Mouse (Mus musculus): ENCODE data around the gene Elmod3. TPM values are rescaled to one million over a fixed set of nuclear protein-coding genes. Genes with fewer than 3 reads are reported as not detected.

The Elmod3 gene
- polyA plus RNA-seq, 1 experiment from 2014 or later = 16.4 TPM

DNA sequence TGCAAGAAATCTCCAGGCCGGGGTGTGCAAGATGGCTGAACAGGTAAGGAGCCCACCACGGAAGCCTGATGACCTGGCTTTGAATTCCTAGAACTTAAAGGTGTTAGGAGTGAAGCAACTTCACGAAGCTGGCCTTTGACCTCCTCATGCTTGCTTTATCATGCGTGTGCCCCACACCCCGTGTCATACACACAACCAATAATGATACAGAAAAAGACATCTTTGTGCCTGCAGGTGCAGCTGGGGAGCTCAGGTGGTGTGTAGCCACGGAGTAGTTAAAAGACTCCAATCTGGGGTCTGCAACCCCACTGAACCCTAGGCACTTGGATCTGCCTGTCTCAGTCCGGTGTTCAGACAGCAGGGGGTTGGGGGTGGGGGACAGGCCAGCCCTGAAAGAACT, 32.7 kb downstream of the Elmod3 start:
- Histone ChIP-seq H3K9ac (no peak overlapping the region), H3K4me3 (no peak overlapping the region), H3K27me3 (no peaks in the 10 kb centered on the region), H3K36me3 (0 out of 2 replicates have a peak, but pooled peaks cover 5% of the 10 kb centered on the region), H3K4me1 (peaks cover 13% of the 10 kb centered on the region), H3K9me3 (no peaks in the 10 kb centered on the region), H3K27ac (no peak overlapping the region), H3K4me2 (replicated peaks) (no peak overlapping the region)
- WGBS = 74% methylated on average over 7 of the region's 7 CpGs
- ATAC-seq (ENCODE audit: insufficient number of reproducible peaks, insufficient read depth, low FRiP score, low TSS enrichment) = no peak

DNA sequence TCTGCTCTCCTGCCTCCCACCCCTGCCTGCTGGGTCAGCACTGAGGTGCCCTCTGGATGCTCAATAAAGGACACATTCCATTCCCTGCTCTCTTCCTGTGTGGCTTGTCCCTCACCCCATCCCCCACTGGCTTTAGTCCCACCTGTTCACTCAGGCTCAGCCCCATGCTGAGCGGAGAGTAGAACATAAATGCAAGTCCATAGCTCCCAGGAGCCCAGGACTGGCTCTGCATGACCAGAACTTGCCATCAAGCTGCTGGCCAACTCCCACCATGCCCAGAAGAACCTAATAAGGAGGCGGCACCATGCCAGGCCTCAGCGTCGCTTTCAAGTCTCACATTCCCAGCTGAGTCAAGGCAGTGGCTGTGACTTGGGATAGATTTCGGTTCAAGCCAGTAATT, 35.3 kb downstream of the Elmod3 start:
- Histone ChIP-seq H3K9me3 (no peaks in the 10 kb centered on the region), H3K4me1 (peaks cover 13% of the 10 kb centered on the region), H3K36me3 (no peaks in the 10 kb centered on the region), H3K27ac (no peak overlapping the region), H3K4me2 (replicated peaks) (no peak overlapping the region), H3K9ac (no peak overlapping the region), H3K27me3 (no peaks in the 10 kb centered on the region), H3K4me3 (no peak overlapping the region)
- no peak for ATAC-seq (ENCODE audit: insufficient number of reproducible peaks, insufficient read depth, low FRiP score, low TSS enrichment)
- 52% methylated on average over 5 of the region's 5 CpGs for WGBS

DNA sequence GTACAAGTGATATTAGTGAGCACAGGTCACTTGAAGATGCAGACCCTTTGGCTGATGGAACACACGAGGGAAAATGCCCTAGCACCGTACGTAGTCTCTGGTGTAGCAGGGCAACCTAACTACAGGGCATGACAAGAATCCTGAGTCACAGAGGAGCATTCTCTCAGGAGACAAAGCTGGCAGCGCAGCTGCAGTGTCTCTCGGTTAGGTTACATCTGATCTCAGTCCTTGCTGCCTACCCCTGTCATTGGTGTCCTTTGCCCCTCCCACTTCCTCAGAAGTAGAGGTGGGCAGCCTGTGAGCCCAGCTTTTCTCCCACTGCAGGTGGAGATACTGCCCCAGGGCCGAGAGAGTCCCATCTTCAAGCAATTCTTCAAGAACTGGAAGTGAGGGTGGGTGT, 35.7 kb downstream of the Elmod3 start:
- Histone ChIP-seq H3K9ac (no peak overlapping the region), H3K27ac (no peak overlapping the region), H3K36me3 (no peaks in the 10 kb centered on the region), H3K9me3 (no peaks in the 10 kb centered on the region), H3K4me2 (replicated peaks) (no peak overlapping the region), H3K4me3 (no peak overlapping the region), H3K4me1 (peaks cover 13% of the 10 kb centered on the region), H3K27me3 (no peaks in the 10 kb centered on the region)
- ATAC-seq (ENCODE audit: insufficient number of reproducible peaks, insufficient read depth, low FRiP score, low TSS enrichment) = no peak
- 37% methylated on average over 6 of the region's 6 CpGs for WGBS

DNA sequence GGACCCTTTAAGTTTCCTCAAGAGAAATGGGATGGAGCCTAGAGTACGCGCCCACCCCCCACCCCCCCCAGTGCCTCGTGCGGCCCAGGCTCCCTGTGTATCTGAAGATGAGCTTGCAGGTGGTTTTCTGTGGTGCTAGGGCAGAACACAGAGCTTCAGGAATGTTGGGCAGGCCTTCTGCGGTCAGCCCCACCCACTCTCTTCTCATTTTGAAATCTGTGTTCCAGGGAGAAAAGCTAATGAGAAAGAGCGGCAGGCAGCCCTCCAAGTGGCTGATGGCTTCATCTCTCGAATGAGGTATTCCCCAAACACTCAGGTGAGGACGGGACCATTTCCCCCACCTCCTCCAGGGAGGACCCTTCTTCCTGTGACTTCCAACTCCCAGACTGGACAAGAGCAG, 37.4 kb downstream of the Elmod3 start:
- H3K27ac ChIP-seq = no peak overlapping the region

DNA sequence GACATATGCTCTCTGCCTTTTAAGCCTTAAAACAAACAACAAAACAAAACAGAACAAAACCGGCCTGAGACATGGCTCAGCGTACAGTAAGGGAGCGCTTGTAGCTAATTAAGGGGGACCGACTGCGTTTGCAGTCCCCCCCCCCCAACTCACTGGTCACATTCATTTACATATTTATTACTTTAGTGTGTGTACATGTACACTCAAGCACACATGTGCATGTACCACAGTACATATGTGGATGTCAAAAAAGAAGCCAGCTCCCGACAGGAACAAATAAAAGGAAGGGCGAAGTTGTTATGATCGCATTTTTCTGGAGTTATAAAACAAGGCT, 45.2 kb downstream of the Elmod3 start:
- Histone ChIP-seq H3K4me2 (replicated peaks) (peak overlapping the region; percentile 57), H3K9ac (peak overlapping the region; percentile 42), H3K27ac (peak overlapping the region; percentile 93), H3K4me3 (peak overlapping the region; percentile 35), H3K27me3 (no peaks in the 10 kb centered on the region), H3K4me1 (peaks cover 21% of the 10 kb centered on the region), H3K9me3 (no peaks in the 10 kb centered on the region), H3K36me3 (no peaks in the 10 kb centered on the region)
- peak; percentile 26; the same call in 1 of the 2 replicates for ATAC-seq (ENCODE audit: insufficient number of reproducible peaks, insufficient read depth, low FRiP score, low TSS enrichment)
- 14% methylated on average over 8 of the region's 8 CpGs for WGBS

More for the DNA sequence above, 37.4 kb downstream of the Elmod3 start:
- Histone ChIP-seq H3K4me1 (peaks cover 11% of the 10 kb centered on the region), H3K27me3 (no peaks in the 10 kb centered on the region), H3K4me3 (no peak overlapping the region), H3K9ac (no peak overlapping the region), H3K9me3 (no peaks in the 10 kb centered on the region), H3K36me3 (no peaks in the 10 kb centered on the region), H3K4me2 (replicated peaks) (no peak overlapping the region)
- WGBS = 71% methylated on average over 8 of the region's 8 CpGs
- no peak for ATAC-seq (ENCODE audit: insufficient number of reproducible peaks, insufficient read depth, low FRiP score, low TSS enrichment)

DNA sequence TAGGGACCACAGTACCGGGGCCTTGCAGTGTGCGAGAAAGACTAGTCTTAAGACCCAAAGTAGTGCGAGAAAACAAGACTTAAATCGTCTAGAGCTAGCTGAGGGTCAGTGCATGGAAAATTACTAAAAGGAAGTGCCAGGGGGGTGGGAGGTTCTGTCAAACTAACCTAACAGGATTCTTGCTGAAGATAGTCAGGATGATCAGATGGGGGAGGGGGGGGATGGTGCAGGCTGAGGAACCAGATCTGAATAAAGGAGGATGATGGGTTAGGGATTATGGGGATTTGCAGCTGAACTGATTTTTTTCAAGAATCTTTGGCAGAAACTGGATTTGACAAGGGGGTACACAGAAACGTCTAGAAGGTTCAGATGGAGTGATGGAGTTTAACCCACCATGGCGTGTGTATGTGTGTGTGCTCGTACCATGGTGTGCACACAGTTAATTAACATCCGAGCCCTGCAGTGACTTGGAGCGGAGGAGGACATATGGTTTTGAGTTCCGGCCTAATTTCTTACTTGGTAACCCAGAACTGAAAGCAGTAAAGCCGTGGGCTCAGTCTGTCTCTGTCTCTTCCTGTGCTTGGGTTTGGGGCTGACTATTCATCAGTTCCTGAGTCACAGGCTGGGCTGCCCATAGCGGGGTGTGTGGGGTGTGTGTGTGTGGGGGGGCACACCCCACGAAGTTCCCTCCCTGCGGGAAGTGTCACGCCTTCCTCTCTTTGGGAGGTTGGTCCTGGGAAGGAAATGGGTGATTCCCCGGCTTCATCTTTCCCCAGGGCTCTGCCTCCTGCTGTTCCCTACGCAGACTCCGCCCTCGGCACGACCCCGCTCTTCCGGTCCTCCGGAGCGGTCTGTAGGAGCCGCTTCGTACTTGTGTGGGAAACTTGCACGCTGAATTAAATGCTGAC, 45.8 kb downstream of the Elmod3 start:
- Histone ChIP-seq H3K9ac (peak overlapping the region; percentile 42), H3K4me1 (peaks cover 21% of the 10 kb centered on the region), H3K9me3 (no peaks in the 10 kb centered on the region), H3K27ac (peak overlapping the region; percentile 93), H3K27me3 (no peaks in the 10 kb centered on the region), H3K4me2 (replicated peaks) (peak overlapping the region; percentile 57), H3K4me3 (peak overlapping the region; percentile 35), H3K36me3 (no peaks in the 10 kb centered on the region)
- WGBS = 9% methylated on average over 27 of the region's 27 CpGs
- peak; percentile 82 for ATAC-seq (ENCODE audit: insufficient number of reproducible peaks, insufficient read depth, low FRiP score, low TSS enrichment)

DNA sequence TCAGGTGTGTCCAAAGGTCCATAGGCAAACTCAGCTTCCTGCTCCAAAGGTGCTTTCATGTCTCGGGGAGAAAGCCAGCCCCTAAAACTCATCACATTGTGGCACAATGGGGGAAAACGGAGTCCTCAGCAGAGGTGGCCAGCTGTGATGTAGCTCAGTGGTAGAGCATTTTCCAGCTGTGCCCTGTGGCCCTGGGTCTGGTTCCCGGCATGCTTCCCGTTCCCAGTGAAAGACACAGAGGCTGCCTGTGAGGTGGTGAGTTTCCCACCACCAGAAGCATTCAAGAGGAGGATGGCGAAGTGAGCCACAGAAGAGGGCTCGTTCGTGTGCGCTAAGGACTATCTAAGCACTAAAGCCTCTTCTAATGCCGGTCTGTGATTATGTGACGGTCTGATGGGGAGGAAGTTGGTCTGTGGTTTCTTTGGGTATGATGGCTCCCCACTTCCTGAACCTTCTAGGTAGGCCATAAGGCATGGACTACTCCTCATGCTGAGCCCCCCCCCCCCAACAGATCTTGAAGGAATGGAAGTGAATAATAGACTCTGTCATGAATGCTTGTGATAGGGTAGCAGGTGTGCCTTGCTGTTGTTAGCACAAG, 47.6 kb downstream of the Elmod3 start:
- Histone ChIP-seq H3K9me3 (no peaks in the 10 kb centered on the region), H3K4me1 (peaks cover 21% of the 10 kb centered on the region), H3K36me3 (no peaks in the 10 kb centered on the region), H3K27ac (peak overlapping the region; percentile 93; the same call in 1 of the 2 replicates), H3K4me3 (no peak overlapping the region), H3K27me3 (no peaks in the 10 kb centered on the region), H3K9ac (no peak overlapping the region), H3K4me2 (replicated peaks) (no peak overlapping the region)
- no peak for ATAC-seq (ENCODE audit: insufficient number of reproducible peaks, insufficient read depth, low FRiP score, low TSS enrichment)
- WGBS = 84% methylated on average over 10 of the region's 10 CpGs

DNA sequence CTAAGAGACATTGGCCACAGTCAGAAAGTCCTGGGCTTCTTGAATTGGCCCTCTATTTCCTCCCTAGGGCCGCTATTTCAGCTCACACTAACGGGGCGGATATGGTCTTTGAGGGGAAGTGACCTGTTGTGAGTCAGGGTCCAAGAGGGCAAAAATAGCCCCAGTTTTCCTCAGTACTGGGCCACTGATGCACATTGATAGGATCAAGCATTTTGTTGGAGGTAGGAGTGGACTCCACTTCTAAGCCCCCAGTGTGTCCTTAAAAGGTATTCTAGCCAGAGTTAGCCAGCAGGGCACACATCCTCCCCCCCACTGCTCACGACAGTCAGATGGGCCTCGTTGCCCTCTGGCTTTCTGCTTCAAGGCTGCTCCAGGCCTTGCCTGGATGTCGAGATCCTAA, 48.2 kb downstream of the Elmod3 start:
- Histone ChIP-seq H3K27ac (0 out of 2 replicates have a peak overlapping the region, but pooled peaks have one; percentile 30), H3K9me3 (no peaks in the 10 kb centered on the region), H3K4me3 (no peak overlapping the region), H3K27me3 (no peaks in the 10 kb centered on the region), H3K36me3 (no peaks in the 10 kb centered on the region), H3K9ac (no peak overlapping the region), H3K4me1 (peaks cover 21% of the 10 kb centered on the region), H3K4me2 (replicated peaks) (no peak overlapping the region)
- 46% methylated on average over 6 of the region's 6 CpGs for WGBS
- no peak for ATAC-seq (ENCODE audit: insufficient number of reproducible peaks, insufficient read depth, low FRiP score, low TSS enrichment)

DNA sequence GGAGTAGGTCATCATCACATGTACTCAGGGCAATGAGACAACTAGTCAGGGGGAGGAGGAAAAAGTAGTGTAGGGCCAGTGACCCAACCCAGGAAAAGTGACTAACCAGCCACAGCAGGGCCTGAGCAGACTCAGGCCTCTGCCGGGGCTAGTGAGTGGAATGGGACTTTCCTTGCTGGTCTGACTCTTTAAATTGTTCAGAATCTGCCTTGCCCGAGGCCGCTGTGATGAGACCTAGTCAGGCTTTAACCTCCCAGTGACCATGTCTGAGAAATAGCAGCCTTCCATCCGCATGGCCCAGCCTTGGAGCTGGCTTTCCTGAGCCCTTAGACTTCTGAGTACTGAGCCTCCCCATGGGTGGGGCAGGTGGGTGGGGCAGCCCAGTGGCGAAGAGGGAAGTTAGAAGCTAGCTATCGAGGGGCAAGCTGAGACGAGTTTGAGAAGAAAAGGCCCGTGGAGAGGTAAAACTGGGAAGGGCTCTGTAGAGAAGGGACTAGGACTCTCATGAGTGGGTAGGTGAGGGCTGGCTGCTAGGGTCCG, 49.1 kb downstream of the Elmod3 start:
- Histone ChIP-seq H3K9ac (no peak overlapping the region), H3K4me3 (no peak overlapping the region), H3K4me1 (peaks cover 28% of the 10 kb centered on the region), H3K27ac (0 out of 2 replicates have a peak overlapping the region, but pooled peaks have one; percentile 25), H3K4me2 (replicated peaks) (no peak overlapping the region), H3K36me3 (no peaks in the 10 kb centered on the region), H3K27me3 (no peaks in the 10 kb centered on the region), H3K9me3 (no peaks in the 10 kb centered on the region)
- ATAC-seq (ENCODE audit: insufficient number of reproducible peaks, insufficient read depth, low FRiP score, low TSS enrichment) = no peak
- WGBS = 52% methylated on average over 9 of the region's 9 CpGs

DNA sequence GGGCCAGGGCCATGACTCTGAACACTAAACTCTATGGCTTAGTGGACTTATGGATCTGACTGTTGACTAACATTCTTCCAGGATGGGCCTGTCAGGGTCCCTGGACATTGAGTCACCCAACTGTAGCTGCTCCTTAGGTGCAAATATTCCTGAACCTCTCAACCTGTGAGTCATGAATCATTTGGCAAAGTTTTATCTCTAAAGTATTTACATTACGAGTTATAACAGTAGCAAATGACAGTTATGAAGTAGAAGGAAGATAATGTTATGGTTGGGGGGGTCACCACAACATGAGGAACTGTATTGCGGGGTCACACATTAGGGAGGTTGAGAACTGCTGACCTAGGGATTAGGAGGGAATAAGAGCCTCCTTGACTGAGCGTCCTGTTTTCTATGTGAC, 50.4 kb downstream of the Elmod3 start:
- H3K9ac ChIP-seq = no peak overlapping the region

DNA sequence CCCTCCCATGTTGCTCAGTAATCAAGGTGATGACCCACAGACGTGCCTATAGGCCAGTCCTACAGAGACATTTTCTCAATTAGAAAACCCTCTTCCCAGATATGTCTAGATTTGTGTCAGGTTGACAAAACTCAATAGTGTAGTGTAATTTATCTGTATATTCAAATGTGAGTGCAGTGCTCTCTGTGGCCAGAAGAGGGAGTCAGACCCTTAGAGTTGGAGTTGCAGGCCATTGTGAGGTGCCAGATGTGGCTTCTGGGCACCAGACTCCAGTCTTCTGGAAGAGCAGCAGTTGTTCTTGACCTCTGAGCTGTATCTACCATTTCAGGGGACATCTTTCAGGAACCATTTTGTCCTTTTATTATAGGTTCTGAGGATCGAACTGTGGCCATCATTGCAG, 51.1 kb downstream of the Elmod3 start:
- 86% methylated on average over 2 of the region's 2 CpGs for WGBS
- ATAC-seq (ENCODE audit: insufficient number of reproducible peaks, insufficient read depth, low FRiP score, low TSS enrichment) = no peak
- no peak overlapping the region for H3K4me3 ChIP-seq

More for the DNA sequence above, 50.4 kb downstream of the Elmod3 start:
- no peak for ATAC-seq (ENCODE audit: insufficient number of reproducible peaks, insufficient read depth, low FRiP score, low TSS enrichment)
- Histone ChIP-seq H3K4me3 (no peak overlapping the region), H3K9me3 (no peaks in the 10 kb centered on the region), H3K36me3 (no peaks in the 10 kb centered on the region), H3K4me2 (replicated peaks) (no peak overlapping the region), H3K27ac (no peak overlapping the region), H3K4me1 (peaks cover 19% of the 10 kb centered on the region; the same call in 1 of the 2 replicates), H3K27me3 (no peaks in the 10 kb centered on the region)
- 90% methylated on average over 3 of the region's 3 CpGs for WGBS

DNA sequence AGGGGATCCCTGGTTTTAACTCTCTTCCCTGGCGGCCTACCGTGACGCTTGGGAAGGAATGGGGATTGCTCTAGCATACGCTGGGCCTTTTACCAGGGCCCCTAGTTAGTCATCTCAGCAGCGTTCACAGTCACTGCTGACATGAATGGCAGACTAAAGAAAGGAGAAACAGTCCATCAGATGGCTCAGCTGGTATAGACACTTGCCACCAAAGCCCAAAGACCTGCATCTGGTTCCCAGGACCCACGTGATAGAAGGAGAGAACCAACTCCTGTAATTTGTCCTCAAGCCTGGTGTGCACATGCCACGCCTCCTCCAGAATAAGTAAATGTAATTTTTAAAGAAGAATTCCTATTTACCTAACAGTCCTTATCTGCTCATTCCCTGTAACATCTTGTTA, 52.8 kb downstream of the Elmod3 start:
- no peak for ATAC-seq (ENCODE audit: insufficient number of reproducible peaks, insufficient read depth, low FRiP score, low TSS enrichment)
- no peak overlapping the region for H3K9ac ChIP-seq
- no peak overlapping the region for H3K4me3 ChIP-seq
- no peak overlapping the region for H3K4me2 ChIP-seq (replicated peaks)
- no peak overlapping the region for H3K27ac ChIP-seq
- no peaks in the 10 kb centered on the region for H3K9me3 ChIP-seq
- 46% methylated on average over 7 of the region's 7 CpGs for WGBS
- H3K27me3 ChIP-seq = no peaks in the 10 kb centered on the region
- no peaks in the 10 kb centered on the region for H3K36me3 ChIP-seq
- H3K4me1 ChIP-seq = peaks cover 7% of the 10 kb centered on the region; the same call in 1 of the 2 replicates

More for the DNA sequence above, 51.1 kb downstream of the Elmod3 start:
- Histone ChIP-seq H3K4me2 (replicated peaks) (no peak overlapping the region), H3K9ac (no peak overlapping the region), H3K4me1 (peaks cover 13% of the 10 kb centered on the region; the same call in 1 of the 2 replicates), H3K9me3 (no peaks in the 10 kb centered on the region), H3K27me3 (no peaks in the 10 kb centered on the region), H3K27ac (no peak overlapping the region), H3K36me3 (no peaks in the 10 kb centered on the region)

Measured in embryonic facial prominence, embryonic 12.5 days (tissue).